Comparison of ENCODE assay signal across 11 mouse cellular contexts in the genomic region with DNA sequence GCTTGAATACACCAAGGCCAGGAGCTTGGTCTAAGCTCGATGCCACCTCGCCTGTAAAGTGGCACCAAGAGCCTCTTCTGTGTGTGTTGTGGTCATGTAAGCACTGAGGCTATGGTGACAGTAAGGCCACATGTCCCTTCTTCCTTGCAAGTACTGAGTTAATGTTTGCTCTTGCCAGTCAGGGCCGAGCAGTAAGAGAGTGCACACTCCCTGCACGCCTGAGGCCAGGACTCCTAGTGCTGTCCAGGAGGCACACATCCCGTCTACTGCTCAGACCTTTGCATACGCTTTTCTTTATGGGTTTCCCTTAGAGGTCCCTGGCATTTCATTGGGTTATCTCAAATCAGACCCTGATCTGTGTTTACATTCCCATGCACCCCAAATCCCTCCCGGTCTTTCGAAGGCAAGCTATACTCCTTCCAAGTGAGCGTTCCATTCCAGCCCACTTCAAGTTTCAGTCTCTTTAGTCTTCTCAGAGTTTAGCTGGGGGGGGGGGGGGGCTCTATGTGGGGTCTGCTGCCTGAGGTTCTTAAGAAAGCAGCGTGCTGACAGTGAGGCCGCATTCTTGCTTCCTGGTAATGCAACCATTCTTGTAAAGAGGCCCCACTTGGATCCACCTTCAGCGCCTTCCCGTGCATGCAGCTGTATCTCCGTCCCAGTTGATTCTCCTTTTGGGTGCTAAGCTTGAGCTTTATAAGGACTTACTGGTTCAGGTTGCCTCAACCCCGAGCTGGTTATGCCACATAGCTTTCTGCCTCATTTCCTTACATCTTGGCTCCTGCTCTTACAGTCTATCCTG.
"Had no signal": no experiment of that assay in that cellular context is flagged by ENCODE, and none has a peak within 500 bp of the region (broad histone marks: within the 10 kb centered on the region; RNA-seq: fewer than 3 reads in every experiment).

No protein-coding gene starts in this region.

- H3K9me3 ChIP-seq: lung, embryonic 15.5 days; stomach, embryonic 15.5 days had no signal

- H3K4me2 ChIP-seq: limb, embryonic 15.5 days; liver, embryonic 12.5 days; lung, embryonic 15.5 days; midbrain, embryonic 12.5 days; neural tube, embryonic 13.5 days; stomach, embryonic 15.5 days had no signal

- H3K27ac ChIP-seq: limb, embryonic 15.5 days; liver, embryonic 12.5 days; lung, embryonic 15.5 days; midbrain, embryonic 12.5 days; neural tube, embryonic 13.5 days; stomach, embryonic 15.5 days had no signal

- H3K4me1 ChIP-seq: limb, embryonic 15.5 days; liver, embryonic 12.5 days; lung, embryonic 15.5 days; stomach, embryonic 15.5 days had no signal

- H3K9ac ChIP-seq: limb, embryonic 15.5 days; liver, embryonic 12.5 days; lung, embryonic 15.5 days; midbrain, embryonic 12.5 days; neural tube, embryonic 13.5 days; stomach, embryonic 15.5 days had no signal

- ATAC-seq: liver, embryonic 12.5 days had no signal

- H3K36me3 ChIP-seq: limb, embryonic 15.5 days; lung, embryonic 15.5 days; midbrain, embryonic 12.5 days; neural tube, embryonic 13.5 days; stomach, embryonic 15.5 days had no signal

- H3K4me3 ChIP-seq: limb, embryonic 15.5 days; liver, embryonic 12.5 days; lung, embryonic 15.5 days; midbrain, embryonic 12.5 days; neural tube, embryonic 13.5 days; stomach, embryonic 15.5 days had no signal

- DNase-seq: layer of hippocampus, adult 9-11 months; layer of hippocampus, postnatal 36 days; right cerebral cortex, postnatal 4 days; spleen, adult 18-20 months; thymus, postnatal 4 days had no signal

- H3K27me3 ChIP-seq: limb, embryonic 15.5 days; liver, embryonic 12.5 days; lung, embryonic 15.5 days; midbrain, embryonic 12.5 days; neural tube, embryonic 13.5 days; stomach, embryonic 15.5 days had no signal
